Mouse (Mus musculus): ENCODE results near the gene Htr1b.

- TF ChIP-seq FLI1 (IDR thresholded peaks at IDR 0.05; ENCODE audit: low read length), result no peak
- no peak for TF ChIP-seq GATA1 (IDR thresholded peaks at IDR 0.05; ENCODE audit: borderline replicate concordance, low read length)
Measured at GRCm38 (mm10) chr9:81637486-81637885, 3.9 kb upstream of the Htr1b start.

Data from megakaryocyte, embryonic 14.5 days (primary cell).